Mouse (Mus musculus) urinary bladder, adult 18-20 months (tissue): Measurements from ENCODE around the gene 1190002N15Rik.

Source experiments
- DNase-seq, 2 experiments: peaks; one replicate each; pipeline ENCODE4 v3.0.0; 2022; ENCODE audit warnings: low spot score in 2 of 2, mixed read lengths in 2 of 2

Gene 1190002N15Rik

DNA sequence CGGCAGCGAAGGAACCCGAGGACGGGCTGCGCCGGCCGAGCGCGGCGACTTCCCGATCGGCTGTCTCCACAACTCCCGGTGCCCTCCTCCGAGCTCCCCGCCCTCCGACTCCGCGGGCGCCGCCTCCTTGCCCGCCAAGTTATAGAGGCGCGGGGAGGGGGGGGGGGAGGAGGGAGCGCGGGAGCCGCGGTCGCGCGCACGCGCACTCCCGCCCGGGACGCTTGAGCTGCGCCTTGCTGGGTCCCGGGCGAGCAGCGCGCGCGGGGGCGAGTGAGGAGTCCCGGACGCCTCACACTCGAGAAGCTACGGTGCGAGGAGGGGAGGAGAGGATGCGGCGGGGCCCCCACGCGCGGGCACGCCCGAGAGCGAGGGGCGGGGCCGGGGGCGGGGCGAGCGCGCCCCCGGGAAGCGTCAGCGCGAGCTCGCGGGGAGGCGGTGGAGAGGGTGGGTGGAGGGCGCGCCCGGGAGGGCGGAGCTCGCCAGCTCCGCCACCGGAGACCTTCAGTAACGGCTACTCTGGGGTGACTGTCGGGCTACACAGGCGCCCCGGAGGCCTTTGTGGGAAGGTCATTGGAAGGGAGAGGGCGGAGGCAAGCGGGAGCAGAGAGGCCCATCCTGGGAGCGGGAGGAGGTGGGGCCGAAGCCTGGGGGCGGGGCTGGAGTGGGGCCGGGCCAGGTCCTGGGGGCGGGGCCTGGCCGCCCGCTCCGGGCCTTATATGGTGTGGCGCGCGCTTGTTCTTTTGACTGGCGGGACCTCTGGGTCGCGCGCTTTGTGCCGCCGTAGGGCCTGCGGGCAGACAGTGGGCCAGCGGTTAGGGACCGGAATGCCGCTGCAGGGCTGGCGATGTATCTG is at the start of gene 1190002N15Rik:
Gene 1190002N15Rik (minus strand): TSS at position 112 of the 853 bp plus-strand sequence.
- DNase-seq: peak; percentile 89 to 91

DNA sequence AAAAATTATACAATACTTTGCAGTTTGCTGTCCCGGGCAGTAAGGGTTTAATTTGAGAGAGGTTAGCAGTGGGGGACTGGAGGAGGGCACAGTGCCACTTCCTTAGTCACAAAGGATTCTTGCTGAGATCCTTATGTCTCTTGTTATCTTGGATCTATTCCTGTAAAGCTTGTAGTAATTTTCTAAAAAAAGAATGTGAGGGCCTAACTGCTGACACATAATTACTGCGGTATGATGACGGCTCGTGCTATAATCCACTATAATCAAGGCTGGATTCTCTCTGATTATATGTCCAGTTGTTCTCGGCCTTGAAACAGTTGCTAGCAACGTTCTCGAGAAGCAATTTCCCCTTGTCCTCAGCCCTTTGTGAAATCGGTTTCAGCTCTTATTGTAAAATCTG is 44.4 kb upstream of the 1190002N15Rik start:
- no peak for DNase-seq

DNA sequence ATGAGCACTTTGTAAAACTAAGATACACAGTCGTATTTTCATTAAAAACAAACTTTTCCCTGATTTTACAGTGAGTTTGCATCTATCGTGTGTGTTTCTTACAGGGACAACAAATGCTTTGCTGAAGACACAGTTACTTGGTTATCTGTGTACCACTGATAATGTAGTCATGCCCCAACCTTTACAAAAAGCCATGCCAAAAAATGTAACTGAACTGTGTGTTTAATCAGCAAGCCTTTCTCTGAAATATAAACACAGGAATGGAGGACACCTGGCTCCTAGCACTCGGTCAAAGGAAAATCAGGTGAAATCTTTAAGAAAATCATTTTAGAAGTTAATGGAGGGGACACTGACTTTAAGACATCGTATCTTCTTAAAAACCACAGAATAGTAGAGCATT is 43.8 kb upstream of the 1190002N15Rik start:
- no peak for DNase-seq

DNA sequence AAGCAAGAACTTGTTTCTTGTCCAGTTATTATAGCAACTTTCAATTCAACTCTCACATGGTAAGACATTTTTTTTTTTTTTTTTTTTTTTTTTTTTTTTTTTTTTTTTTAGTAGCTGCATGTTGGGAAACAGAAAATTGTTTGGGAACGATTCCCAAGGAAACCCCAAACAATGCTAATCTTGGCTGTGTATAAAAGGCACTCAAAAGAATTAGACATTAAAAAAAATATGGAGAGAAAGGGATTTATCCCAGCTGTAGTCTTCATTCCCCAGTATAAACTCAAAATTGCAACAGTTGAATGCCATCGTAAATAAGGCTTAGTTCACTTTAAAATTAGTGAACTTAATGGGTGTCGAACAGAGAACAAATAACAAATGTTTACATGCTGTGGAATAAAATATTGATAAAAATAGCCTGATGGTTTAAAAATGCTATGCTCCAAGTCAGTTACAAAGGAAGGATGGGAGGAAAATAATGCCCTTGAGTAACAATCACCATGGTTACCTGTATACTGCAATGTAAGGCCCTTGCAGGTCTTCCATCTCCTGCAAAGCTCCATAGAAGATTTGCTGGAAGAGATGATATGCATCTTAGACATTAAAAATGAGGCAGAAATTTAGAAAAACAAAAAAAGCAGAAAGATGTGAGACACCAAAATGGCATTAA is 42.3 kb upstream of the 1190002N15Rik start:
- no peak for DNase-seq

DNA sequence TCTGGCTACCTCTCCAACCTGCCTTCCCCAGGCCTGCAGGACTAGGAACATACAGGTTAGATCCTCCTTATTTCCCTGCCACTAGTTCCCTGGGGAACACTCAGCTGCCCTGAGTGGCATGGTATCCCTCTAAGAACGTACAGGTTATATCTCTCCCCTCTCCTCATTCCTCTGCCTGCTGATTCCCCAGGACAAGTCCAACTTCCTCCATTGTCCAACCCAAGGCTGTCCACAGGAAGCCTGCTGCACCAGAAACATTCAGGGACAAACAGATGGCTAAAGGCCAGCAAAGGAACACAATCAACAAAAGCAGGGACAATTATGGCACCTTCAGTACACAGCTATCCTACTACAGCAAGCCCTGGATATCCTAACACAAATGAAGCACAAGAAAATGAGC is 33.9 kb upstream of the 1190002N15Rik start:
- no peak for DNase-seq

DNA sequence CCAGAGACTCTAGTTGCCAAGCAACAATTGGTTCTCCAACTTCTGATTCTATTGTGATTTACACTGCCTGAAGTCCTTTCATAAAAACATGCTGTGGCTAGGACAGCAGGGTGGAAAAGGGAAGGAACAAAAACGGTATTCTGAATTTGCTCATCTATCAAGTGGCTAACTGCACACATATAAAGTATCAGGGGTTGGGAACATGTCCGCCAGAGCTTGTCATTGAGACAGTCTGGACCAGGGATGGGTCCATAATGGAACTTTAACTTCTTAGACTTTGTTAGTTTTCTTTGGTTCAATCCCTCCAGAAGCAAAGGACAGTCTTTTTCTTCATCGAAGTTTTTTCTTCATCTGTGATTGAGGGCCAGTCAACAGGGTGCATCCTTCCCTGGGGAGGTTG is 30.5 kb upstream of the 1190002N15Rik start:
- no peak for DNase-seq

DNA sequence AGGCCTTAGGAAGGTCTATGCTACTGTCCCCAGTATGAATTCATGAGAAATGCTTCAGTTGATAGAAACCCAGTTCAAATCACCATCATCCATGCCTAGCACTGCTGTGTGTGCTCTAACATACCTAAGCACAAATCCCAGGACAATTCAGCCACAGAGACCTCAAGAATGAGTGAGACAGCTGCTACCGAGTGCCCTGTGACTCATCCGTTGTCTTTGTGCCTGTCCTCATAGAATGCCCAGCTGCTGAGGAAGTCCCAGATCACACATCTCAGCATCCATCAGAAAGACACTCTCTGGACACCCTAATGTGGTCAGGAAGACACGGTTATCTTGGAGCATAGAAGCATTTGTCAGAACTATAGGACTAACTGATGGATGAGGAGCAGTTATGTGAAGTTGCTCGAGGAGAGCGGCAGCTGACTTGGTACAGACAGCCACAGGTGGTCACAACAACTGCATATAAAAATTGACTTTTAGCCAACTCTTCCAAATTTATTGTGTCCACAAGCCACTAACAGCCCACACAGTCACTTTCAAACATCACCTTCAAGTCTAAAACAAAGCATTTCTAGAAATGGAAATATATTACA is 29.9 kb upstream of the 1190002N15Rik start:
- no peak for DNase-seq

DNA sequence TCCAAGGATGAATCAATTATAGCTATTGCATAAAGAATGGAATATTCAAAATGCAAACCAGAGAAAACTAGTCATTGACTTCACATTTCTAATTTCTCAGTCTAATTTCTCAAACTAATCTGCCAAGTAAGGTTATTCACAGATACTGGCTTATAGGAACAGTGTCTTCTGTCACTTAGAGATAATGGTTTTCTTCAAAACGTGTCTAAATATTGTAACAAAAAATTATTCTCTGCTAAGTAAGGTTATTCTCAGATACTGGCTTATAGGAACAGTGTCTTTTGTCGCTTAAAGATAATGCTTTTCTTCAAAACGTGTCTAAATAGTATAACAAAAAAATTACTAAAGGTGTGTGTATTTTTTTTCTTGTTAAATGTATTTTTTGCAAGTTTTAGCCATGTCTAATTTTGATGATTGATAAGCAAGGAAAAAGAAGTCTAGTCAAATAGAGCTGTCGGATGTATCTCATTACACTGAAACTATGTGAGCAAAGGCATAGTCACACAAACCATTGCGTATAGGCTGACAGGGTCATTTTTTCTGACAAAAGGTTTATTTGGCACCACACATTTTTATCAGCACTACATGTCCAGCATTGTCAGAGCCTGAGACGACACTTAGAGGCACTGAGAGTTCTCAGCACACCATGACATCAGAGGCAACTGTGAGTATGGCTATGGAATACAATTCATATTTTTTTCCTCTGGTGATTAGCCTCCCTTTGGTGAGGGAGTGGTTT is 19.1 kb upstream of the 1190002N15Rik start:
- DNase-seq: no peak

DNA sequence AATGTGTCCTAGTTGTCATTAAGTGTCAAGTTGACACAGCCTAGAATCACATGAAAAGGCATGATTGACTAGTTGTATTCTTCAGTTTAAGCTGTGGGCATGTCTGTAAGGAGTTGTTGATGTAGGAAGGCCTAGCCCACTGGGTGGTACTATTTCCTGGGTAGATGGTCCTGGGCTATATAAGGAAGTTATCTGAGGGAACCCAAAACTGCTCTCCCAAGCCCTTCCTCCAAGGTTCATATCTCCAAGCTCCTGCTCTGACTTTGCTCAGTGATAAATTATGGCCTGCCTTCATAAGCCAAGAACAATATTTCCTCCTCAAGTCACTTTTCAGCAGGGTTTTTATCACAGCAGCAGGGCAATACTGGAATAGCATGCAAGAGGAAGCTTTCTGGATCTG is 18.4 kb upstream of the 1190002N15Rik start:
- no peak for DNase-seq

DNA sequence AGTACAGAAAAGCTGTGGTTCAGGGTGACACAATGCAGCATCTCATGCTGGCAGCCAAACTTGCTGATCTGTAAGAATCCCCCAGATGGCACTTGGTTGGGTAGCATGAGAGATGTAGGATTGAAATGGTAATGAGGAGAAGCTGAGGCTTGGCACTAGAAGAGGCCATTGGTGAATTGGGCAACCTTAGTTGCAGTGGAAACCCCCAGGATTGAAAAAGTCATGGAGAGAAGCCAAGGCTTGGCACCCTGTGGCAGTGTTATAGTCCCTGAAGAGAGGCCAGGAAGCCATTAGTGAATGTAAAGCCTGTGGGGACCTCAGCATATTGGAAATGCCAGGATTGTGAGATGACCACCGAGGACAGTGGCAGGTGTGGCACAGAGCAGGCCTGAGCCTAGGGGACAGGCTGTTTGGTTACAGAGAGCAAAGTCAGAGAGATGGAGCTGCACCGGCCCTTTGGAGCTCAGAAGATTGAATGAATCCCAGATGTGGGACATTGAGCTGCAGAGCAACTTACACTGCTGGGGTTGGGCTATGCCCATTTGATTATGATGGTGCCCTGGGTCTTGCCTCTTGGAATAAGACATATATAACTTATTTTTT is 12.7 kb upstream of the 1190002N15Rik start:
- DNase-seq: no peak

DNA sequence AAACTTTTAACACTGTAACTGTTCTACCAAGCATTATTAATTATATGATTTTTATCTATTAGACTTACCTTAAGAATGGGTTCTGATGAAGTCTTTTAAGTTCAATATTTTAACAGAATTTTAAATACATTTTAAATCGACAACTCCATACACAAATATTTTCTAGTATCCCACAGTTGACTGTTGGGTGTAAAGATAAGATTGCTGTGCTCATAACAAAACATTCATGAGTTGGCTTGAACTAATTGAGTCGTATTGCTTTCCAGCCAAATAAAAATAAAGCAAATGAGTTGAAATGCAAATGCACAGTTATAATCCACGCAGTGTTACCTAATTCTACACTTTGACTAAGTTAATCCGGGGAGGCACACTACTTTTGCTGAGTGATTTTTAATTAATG is 6.0 kb upstream of the 1190002N15Rik start:
- no peak for DNase-seq

DNA sequence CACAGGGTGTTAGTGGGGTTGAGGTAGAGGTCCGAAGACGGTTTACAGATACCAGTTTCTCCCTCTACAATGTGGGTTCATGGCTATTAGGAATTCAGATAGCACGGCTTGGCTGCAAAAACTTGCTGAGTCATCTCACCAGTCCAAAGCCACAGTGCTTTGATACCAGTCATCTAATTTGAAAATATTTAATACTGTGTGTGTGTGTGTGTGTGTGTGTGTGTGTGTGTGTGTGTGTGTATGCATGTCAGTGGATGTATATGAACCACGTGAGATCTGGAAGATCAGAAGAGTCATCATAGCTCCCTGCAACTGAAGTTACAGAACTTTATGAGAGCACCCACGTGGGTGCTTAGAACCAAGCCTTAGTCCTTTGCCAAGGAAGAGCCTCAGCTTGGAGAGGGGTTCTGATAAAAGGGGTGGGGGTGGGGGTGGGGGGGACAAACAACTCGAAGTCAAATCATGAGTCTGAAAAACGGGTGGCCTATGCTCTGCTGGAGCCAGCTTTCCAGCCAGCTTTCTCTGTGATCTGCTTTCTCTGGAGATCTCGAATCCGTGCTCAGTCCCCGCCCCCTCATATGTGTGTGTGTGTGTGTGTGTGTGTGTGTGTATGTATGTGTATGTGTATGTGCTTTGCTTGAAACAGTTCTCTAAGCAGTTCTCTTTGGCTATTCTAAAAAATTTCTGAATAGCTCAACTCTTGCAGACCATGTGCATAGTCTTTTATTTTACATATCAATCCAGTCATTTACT is 2.6 kb upstream of the 1190002N15Rik start:
- no peak for DNase-seq

DNA sequence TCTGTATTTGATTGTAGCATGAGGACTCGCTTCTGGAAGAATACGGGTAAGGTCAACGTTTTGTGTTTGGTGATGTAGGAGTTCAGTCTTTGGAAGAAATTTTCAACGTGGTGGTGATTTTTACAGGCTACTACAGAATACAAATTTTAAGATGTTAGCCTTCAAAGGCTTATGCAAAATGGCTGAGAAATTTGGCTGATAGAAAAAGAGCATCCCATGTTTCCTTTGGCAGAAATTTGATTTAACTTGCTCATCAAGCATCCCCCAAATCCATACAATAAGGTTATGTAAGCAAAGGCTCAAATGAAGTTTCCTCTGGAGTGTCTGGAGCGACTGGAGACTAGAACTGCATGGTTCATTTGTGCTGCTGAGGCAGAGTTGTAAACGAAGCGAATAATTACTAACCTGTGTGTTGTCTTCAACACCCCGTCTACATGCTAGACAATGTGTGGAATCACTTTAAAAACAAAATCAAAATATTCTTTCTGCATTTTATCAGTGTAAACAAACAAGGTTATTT is 1.5 kb upstream of the 1190002N15Rik start:
- DNase-seq: no peak

DNA sequence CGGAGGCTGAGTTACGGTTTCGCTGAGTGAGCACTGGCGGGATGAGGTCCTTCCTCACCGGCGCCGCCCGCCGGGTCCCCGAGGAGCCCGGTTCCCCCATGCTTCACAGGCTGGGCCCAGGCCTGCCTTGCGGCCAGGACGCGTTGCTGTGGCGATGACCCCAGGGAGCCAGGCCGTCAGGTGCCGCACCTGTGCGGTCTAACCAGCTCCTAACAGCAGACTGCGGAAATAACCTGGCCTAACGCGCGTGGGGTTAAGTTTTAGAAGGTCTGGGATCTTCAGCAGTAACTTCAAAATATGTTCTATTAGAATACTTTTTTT is 902 bp upstream of the 1190002N15Rik start:
- DNase-seq: no peak

DNA sequence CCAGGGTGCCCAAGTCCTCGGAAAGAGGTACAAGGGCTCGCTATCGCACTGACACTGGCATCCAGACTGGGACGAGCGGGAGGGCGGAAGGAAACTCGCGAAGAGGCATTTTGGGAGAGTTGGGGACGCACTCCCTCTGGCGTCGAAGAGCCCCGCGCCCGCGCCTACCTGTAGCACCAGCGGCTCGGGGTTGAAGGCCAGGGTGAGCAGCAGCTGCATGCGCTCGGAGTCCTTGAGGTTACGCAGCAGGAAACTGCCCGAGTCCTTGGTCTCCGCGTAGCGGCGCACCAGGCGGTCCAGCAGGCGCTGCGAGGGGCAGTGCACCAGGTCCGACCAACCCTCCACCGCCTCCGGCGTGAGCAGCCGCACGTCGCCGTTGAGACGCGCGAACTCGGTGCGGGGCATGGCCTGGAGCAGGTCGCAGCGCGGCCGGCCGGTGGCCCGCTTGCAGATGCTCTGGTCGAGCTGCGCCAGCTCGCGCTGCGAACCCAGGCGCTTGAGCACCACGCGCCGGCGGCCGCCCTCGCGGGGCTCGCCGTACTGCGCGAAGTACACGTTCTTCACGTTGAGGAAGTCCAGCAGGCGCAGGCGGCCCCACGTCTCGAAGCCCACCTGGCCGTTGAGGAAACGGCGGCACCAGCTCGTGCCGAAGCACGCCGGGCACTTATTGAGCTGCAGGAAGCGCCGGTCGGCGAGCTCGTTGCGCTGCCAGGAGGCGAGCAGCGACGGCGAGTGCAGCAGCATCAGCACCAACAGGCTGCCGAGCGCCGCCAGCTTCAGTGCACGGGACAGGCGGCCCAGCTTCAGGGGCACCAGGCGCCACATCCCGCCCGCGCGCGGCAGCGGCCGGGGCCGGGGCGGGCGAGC is 597 bp downstream of the 1190002N15Rik start:
- DNase-seq: peak; percentile 43 to 75

DNA sequence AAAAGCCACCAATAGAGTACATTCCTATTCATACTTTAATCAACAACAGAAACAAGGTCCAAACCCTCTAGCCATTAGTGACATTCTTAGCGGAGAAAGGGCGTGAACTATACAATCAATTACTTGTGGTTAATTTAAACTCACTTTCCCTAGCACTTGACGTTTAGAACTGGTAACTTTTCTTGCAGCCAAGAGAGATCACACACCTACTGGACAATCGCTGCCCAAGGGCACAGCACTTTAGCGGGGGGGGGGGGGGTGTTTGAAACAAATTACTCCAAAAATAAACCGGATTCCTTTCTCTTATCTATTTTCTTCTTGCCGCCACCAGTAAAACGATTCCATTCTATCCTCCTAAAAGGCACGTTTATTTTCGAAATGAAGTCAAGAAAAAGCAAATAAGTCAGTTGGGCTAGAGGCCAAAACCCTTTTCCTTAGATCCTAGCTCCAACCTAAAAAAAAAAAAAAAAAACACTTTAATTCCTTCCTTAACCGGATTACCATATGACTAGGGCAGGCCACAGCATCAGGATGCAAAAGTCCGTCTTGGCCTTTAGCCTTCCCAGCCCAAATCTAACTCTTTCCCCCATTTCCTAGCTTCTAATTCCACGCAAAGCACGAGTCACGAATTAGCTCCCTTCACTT is 1.5 kb downstream of the 1190002N15Rik start:
- DNase-seq: no peak

DNA sequence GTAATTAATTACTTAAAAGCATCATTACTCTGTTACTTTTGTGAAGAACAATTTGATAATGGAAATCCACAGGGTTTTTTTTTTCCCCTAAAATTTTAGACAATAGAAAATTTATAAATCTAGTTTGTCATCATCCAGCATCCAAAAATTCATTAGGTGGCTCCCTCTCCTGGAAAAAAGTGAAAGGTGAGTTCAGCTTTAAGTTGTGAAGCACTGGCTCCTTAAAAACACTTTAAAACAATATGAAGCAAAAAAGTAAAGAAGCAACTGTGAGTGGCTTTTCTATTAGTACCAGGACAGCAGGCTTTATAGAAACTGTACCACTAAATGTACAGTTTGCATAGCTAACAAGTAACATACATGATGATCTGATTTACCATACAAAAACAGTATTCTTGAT is 3.1 kb downstream of the 1190002N15Rik start:
- no peak for DNase-seq

DNA sequence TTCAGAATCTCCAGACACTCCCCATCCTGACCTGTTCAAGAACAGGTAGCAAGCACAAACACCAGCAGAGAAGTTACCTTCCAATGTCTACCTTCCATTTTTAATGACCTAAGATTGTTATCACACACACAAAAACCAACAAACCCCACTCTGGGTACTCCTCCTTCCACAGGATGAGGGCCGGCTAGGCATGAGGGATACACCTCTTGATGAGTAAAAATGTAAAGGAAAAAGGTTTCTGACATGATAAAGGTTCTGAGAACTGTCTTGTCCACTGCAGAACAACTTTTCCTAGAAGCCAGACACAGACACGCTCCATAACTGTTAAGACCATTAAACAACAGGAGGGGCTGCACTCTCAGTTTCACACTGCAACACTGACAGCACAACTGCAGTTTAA is 3.7 kb downstream of the 1190002N15Rik start:
- DNase-seq: no peak

DNA sequence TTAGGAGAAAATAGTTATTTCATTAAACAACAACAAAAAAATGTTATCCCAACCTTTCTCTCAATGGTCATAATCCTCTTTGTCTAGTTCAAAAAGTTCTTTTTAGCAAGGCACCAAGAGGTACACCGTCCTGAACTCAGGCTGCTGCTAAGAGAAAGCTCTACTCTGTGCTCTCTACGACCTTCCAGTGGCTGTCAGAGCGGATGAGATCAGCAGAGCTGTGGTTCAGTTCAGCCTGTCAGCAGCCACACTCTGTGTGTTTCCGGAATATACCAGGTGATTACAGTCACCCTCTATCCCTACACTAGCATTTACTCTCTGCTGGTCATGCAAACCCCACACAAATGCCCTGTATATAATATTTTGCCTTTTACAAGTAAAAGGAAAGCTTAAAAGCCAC is 4.2 kb downstream of the 1190002N15Rik start:
- no peak for DNase-seq
